Mouse (Mus musculus) Patski (cell line): ENCODE results near the gene Cpeb1. TPM values are rescaled to one million over a fixed set of nuclear protein-coding genes. Genes with fewer than 3 reads are reported as not detected.

Experiments
- ATAC-seq: fragments of 100-300 bp; one replicate; pipeline ENCODE4 v1.8.0; 2021
- CTCF ChIA-PET: fragments of 350-600 bp; sonication (Branson Sonifier 250); formaldehyde crosslinking; loops from one replicate; lab custom pipeline; 2022; ENCODE audit warnings: inconsistent platforms; lab: Charles Lee
- POLR2A ChIA-PET: fragments of 350-600 bp; sonication (Branson Sonifier 250); formaldehyde crosslinking; loops from one replicate; lab custom pipeline; 2022; ENCODE audit warnings: antibody characterized with exemption, inconsistent platforms; lab: Charles Lee
- DNase-seq: peaks from one replicate; pipeline ENCODE4 v3.0.0-alpha.2; 2011; ENCODE audit warnings: low read depth, low spot score
- H3K27me3 ChIP-seq: fragments of 371-371 bp; one replicate; pipeline ENCODE4 v1.5.1; 2021
- CTCF ChIP-seq: fragments of 100-300 bp; IDR thresholded peaks from one replicate; pipeline ENCODE4 v1.5.1; 2021
- in situ Hi-C: fragments of 300-500 bp; cut with MboI; formaldehyde crosslinking; loops from 3 replicates; pipeline ENCODE4 v1.11.1; 2018; ENCODE audit warnings: low pct_unique_long_range_greater_than_20kb, mixed read lengths
- polyA plus RNA-seq: library from polyadenylated mRNA; unstranded; gene quantifications from one replicate; pipeline ENCODE4 v1.2.3, GENCODE M21; 2021

The Cpeb1 gene
- polyA plus RNA-seq, 1 experiment from 2014 or later, result 9.5 TPM

DNA sequence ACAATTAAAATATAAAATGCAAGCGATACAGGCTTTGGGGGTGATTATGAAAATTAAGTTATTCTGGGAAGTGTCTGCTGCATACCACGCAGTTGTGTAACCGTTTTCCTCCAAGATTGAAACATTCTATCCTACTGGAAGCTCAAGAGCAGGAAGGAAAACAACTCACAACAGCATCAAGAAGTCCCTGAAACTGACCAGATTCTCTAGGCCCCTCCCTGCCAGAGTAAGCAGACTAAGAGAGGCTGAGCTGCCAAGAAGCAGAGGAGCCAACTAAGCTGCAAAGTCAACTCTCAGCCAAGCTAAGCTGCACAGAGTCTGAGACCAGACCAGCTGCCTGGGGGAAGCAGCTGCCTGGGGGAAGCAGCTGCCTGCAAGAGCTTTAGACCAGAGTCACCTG lies 20.0 kb upstream of the Cpeb1 start:
- no peak for DNase-seq
- in situ Hi-C loops, result no loop called here
- no peak for ATAC-seq
- ChIA-PET POLR2A (no interaction called here), CTCF (no interaction called here)
- H3K27me3 ChIP-seq, result peaks cover 48% of the 10 kb centered on the region
- no peak for TF ChIP-seq CTCF

DNA sequence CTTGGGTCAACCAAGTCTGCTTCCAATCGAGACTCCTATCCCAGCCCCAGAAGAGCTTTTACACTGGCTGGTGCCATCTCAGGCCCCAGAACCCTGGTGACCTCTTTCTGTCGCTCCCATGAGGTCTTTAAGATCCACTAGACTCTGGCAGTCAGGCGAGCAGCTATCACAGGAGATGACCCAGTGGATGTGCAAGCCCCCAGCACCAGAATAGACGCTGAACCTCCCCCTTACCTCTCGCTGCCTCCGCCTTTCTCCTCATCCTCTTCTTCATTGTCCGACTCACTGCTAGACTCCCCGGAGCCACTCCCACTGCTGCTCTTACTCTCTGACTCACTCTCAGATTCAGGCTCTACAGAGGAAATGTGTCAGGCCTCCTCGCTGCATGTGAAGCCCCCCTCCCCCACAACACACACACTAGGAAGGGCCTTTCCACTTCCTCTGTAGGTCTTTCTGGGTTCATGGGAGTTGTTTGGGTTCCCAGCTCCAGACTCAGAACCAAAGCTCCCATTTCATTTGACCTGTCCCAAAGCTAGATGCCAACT lies 9.7 kb upstream of the Cpeb1 start:
- ChIA-PET POLR2A (no interaction called here), CTCF (no interaction called here)
- ATAC-seq, result no peak
- no peak for DNase-seq
- in situ Hi-C loops, result no loop called here
- peaks cover 25% of the 10 kb centered on the region for H3K27me3 ChIP-seq
- no peak for TF ChIP-seq CTCF

DNA sequence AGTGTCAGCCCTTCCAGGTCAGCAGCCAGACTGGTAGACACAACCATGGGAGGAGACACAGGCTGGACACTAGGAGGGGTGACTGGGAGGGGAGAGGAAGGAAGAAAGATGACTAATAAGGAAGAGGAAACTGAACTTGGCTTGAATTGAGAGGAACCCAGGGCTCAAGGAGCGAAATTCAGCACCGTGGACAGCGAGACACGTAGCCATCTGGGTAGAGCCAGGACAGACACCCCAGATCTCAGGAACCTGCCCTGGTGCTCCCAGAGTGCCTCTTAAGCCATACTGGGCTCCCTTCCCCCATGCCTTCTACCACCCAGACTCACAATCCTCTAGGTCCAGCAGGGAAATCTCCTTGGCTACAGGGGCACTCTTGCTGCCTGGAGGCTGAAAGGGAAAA lies 8.9 kb upstream of the Cpeb1 start:
- DNase-seq (no peak), ATAC-seq (peak; percentile 37)
- in situ Hi-C loops, result no loop called here
- CTCF ChIA-PET, result no interaction called here
- POLR2A ChIA-PET, result no interaction called here
- no peak for TF ChIP-seq CTCF
- H3K27me3 ChIP-seq, result peaks cover 22% of the 10 kb centered on the region

DNA sequence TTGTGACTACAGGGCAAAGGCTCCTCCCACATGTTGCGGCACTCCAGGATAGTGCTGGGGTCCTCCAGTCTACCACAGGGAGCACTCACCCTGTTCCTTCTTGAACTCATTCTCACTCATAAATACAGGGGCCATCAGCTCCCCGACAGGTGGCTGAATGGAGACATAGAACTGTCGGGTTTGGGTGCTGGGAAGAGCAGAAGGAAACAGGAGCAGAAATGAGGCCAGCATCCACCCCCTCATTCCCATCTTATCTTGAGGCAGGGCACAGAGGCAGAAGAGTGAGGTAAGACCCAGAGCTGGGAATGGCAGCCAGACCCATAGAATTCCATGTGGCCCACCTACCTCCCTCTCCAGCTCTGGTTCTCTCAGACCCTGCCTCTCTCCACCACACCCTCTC lies 7.5 kb upstream of the Cpeb1 start:
- ATAC-seq, result no peak
- DNase-seq, result no peak
- in situ Hi-C loops, result no loop called here
- no peak for TF ChIP-seq CTCF
- ChIA-PET POLR2A (no interaction called here), CTCF (no interaction called here)
- peaks cover 26% of the 10 kb centered on the region for H3K27me3 ChIP-seq

DNA sequence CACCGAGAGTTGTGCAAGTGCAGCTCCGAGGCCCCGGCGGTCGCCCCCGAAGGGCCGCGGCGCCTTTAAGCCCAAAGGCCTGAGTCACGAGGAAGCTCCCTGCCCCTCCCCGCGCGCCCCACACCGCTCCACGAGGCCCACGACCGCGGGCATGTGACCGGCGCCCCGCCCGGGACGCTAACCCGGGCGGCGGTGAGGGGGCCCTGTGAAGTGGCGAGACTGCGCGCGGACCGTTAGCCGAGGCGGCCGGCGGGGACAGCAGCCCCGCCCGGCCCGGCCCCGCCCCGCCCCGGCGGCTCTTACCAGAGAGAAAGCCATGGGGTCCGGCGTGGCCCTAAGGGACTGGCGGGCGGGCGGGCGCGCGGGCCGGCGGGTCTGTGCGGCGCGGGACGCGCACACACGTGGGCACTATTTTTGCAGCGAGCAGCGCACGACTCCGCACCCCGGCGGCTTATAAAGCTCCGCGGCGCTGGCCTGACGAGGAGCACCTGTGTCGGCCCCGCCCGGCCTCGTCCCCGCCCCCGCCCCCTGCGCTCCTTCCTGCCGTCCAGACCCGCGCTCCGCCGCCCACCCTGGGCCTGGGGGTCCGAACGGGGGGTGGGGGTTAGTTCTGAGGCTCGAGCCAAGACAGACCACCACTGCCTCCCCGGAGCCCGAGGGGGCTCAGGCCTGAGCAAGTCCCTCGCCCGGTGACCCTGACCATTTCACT lies 780 bp downstream of the Cpeb1 start:
- in situ Hi-C loops, result loop anchor here (5.0 kb wide), 1 partner anchor 38 kb away; the partner anchor contains the start of gene Ap3b2
- POLR2A ChIA-PET, result no interaction called here
- no peak for TF ChIP-seq CTCF
- CTCF ChIA-PET, result no interaction called here
- peaks cover 7% of the 10 kb centered on the region for H3K27me3 ChIP-seq
- peak; percentile 48 for ATAC-seq
- DNase-seq, result no peak

DNA sequence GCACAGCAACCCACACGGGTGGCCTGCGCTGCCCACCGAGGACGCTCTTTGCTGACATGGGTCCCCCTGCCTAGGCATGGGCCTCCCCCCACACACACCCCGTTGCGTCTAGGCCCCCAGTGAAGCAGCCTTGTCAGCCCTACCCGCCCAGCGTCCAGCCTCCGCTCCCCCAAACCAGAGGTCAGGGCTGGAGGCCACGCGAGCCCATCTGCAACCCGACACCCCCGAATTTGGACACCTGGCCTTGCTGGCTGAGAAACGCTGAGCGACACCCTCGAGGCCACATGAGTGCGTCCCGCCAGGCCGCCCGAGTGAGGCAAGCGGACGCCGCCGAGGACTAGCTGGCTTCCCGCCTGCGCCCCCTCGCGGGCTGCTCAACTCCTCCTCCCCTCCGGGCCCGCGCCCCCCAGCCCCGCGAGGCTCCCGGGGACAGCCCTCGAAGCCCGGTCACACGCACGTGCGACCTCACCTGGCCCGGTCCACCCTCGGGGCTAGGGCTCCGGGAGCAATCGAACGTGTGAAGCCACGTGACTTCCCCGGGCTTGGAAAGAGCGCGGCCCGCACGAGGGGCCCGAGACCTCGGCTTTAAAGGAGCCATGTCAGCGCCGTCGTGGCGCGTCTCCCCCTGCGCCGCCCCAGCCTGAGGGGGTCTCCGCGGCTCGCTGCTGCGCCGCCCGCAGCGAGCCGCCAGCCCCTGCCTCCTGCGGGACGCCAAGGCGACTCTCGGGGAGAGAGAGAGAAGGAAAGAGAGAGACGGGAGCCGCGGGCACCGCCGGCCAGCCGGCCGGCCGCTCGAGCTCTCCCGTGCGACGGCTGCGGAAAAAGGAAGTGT lies 1.6 kb downstream of the Cpeb1 start:
- no peak for TF ChIP-seq CTCF
- CTCF ChIA-PET, result no interaction called here
- peaks cover 7% of the 10 kb centered on the region for H3K27me3 ChIP-seq
- in situ Hi-C loops, result no loop called here
- ATAC-seq (no peak), DNase-seq (no peak)
- POLR2A ChIA-PET, result no interaction called here

DNA sequence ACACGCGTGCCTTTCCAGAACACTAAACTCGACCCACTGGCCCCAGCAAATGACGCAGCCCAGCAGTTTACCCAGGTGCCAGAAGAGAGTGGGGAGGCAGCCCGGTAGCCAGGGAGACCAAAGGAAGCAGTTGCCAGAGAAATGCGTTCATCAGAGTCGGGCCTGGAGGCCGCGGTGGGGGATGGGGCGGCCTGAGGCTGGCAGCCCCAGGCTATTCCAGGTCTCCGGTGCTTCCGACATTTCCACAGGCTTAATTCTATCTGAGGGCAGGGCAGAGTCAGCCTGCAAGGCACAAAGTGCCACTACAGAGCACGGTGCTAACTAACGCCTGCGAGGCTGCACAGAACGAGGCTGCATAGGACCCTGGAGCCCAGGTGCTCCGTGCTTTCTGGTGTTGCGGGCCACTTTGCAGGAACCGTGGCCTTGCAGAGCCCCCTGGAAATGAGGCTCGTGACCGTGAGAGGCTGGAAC lies 2.3 kb downstream of the Cpeb1 start:
- TF ChIP-seq CTCF, result no peak
- H3K27me3 ChIP-seq, result peaks cover 3% of the 10 kb centered on the region

DNA sequence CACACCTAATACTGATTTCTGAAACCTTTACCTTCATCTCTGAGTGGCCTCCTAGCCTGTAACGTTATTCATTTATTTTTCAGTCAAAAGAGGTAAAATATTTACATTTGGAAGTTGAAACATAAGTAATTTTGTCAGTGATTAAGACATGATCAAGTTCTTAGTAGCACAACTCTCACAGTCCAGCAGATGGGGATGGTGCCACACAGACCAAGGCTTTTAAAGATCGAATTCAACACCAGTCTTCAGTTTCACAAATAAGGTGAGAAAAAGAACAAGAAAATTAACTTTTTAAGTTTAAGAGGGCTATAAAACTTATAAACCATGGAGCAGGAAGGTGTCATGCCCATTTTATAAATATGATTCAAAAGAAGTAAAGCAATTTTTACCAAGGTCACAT lies 56.3 kb downstream of the Cpeb1 start:
- POLR2A ChIA-PET, result no interaction called here
- DNase-seq, result no peak
- peak; percentile 26 for TF ChIP-seq CTCF
- no peak for ATAC-seq
- H3K27me3 ChIP-seq, result peaks cover 7% of the 10 kb centered on the region
- CTCF ChIA-PET, result no interaction called here
- in situ Hi-C loops, result no loop called here

More for the DNA sequence above, 2.3 kb downstream of the Cpeb1 start:
- in situ Hi-C loops, result no loop called here
- POLR2A ChIA-PET, result no interaction called here
- CTCF ChIA-PET, result no interaction called here
- no peak for ATAC-seq
- DNase-seq, result no peak

DNA sequence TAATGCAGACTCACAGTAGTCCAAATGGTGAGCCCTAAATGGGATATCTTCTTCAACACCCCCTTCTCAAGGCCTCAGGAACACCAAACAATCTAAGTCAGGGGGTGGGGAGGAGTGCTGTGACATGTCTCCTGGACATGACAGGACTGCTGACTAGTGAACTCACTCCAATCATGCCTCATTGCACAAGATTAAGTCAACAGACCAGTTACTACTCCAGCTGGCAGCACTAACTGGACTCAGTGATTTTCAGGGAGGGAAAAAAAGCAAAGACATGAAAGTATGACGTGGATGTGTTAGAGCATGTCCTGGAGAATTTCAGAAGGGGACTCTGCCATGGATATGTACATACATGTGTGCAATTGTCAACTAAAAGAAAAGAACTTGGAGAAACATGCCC lies 75.9 kb downstream of the Cpeb1 start:
- ATAC-seq (no peak), DNase-seq (no peak)
- POLR2A ChIA-PET, result no interaction called here
- in situ Hi-C loops, result no loop called here
- TF ChIP-seq CTCF, result no peak
- no peaks in the 10 kb centered on the region for H3K27me3 ChIP-seq
- CTCF ChIA-PET, result no interaction called here

DNA sequence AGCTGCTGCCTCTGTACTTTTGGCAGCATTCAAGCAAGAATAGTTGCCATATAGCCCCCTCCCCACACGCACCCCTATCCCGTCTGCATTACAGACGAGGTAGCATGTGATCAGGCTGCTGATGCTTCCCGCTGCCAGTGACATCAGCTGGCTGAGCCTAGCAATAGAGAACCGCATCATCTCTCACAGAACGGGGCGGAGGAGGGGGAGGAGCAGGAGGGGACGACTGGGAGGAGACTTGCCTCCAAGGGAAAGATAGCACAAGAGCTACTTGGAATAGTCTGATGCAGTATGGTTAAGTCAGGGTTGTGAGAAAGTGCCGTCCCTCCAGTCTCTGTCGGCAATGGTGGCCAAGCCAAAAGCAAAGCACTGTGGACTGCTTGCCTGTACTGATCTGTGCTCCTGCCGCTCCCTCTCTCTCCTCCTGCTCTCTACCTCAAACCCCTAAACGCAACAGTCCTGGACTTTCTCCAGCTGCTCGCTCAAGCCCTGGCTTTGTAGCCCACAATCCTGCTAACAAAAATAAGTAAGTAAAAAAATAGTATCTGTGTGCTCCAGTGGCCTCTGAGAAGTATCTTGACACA lies 82.8 kb downstream of the Cpeb1 start:
- no peak for ATAC-seq
- in situ Hi-C loops, result no loop called here
- no peak for DNase-seq
- no peak for TF ChIP-seq CTCF
- H3K27me3 ChIP-seq, result no peaks in the 10 kb centered on the region
- ChIA-PET CTCF (interaction anchor here (1.6 kb wide), 1 partner anchor 27 kb away, joined by 3 read pairs; the partner anchor contains the start of gene Rps17), POLR2A (no interaction called here)
